Mouse (Mus musculus): Measurements from ENCODE around the gene Gm49395.

GRCm38 (mm10) chr13:115057555-115057954, 44.2 kb downstream of the Gm49395 start:
- TF ChIP-seq POLR2A (IDR thresholded peaks at IDR 0.05; ENCODE audit: low read depth, low read length) (no peak), CTCF (IDR thresholded peaks at IDR 0.05; ENCODE audit: borderline replicate concordance, insufficient read depth, low read length) (no peak)

All from embryonic fibroblast, embryonic 13.5 days (primary cell).